Mouse (Mus musculus) layer of hippocampus, postnatal 14 days (tissue): ENCODE measurements around the gene Rtp2. TPM values are rescaled to one million over a fixed set of nuclear protein-coding genes. Genes with fewer than 3 reads are reported as not detected.

ENCODE experiments used
- DNase-seq, 2 experiments: peaks; one replicate each; pipeline ENCODE4 v3.0.0; 2021 to 2022; ENCODE audit warnings: low spot score in 2 of 2, mixed read lengths in 1 of 2
- long read RNA-seq, 2 experiments: library from polyadenylated mRNA; stranded (forward); transcript quantifications; one replicate each; pipeline ENCODE4 v2.0.0; 2021
- total RNA-seq, 2 experiments: library from RNA; stranded (reverse); gene quantifications; 2 replicates each; pipeline ENCODE4 v1.2.3; 2021

Rtp2 gene
- under 1 TPM; 0.36 to 0.65 TPM for total RNA-seq
- long read RNA-seq, experiment 1, result 0 reads
- long read RNA-seq, experiment 2, result 0 reads

- no peak for DNase-seq
Observed at GRCm38 (mm10) chr16:23932294-23932693, at the start of gene Rtp2. Rtp2 (minus strand) TSS chr16:23932394.

GRCm38 (mm10) chr16:23980991-23981720, 49.0 kb upstream of the Rtp2 start:
- DNase-seq, result no peak

GRCm38 (mm10) chr16:23980201-23980870, 48.1 kb upstream of the Rtp2 start:
- no peak for DNase-seq

- DNase-seq, result no peak
Observed at GRCm38 (mm10) chr16:23979446-23979845, 47.3 kb upstream of the Rtp2 start.

GRCm38 (mm10) chr16:23978495-23978894, 46.3 kb upstream of the Rtp2 start:
- DNase-seq, result no peak

GRCm38 (mm10) chr16:23977732-23978131, 45.5 kb upstream of the Rtp2 start:
- DNase-seq, result no peak

- DNase-seq, result no peak
Observed at GRCm38 (mm10) chr16:23976196-23976595, 44.0 kb upstream of the Rtp2 start.

- no peak for DNase-seq
Observed at GRCm38 (mm10) chr16:23973635-23974367, 41.6 kb upstream of the Rtp2 start.

GRCm38 (mm10) chr16:23972901-23973300, 40.7 kb upstream of the Rtp2 start:
- no peak for DNase-seq

GRCm38 (mm10) chr16:23972126-23972740, 40.0 kb upstream of the Rtp2 start:
- no peak for DNase-seq

GRCm38 (mm10) chr16:23969919-23970318, 37.7 kb upstream of the Rtp2 start:
- no peak for DNase-seq

- no peak for DNase-seq
Observed at GRCm38 (mm10) chr16:23968888-23969287, 36.7 kb upstream of the Rtp2 start.

- no peak for DNase-seq
Observed at GRCm38 (mm10) chr16:23967301-23967700, 35.1 kb upstream of the Rtp2 start.

- DNase-seq, result no peak
Observed at GRCm38 (mm10) chr16:23966066-23966465, 33.9 kb upstream of the Rtp2 start.

GRCm38 (mm10) chr16:23964706-23965367, 32.6 kb upstream of the Rtp2 start:
- no peak for DNase-seq

GRCm38 (mm10) chr16:23963896-23964668, 31.9 kb upstream of the Rtp2 start:
- DNase-seq, result peak in 1 of 2 experiments; percentile 62

- no peak for DNase-seq
Observed at GRCm38 (mm10) chr16:23962401-23962800, 30.2 kb upstream of the Rtp2 start.

- DNase-seq, result no peak
Observed at GRCm38 (mm10) chr16:23958938-23959337, 26.7 kb upstream of the Rtp2 start.

- no peak for DNase-seq
Observed at GRCm38 (mm10) chr16:23953959-23954260, 21.7 kb upstream of the Rtp2 start.

GRCm38 (mm10) chr16:23953189-23953958, 21.2 kb upstream of the Rtp2 start:
- peak; percentile 55 to 73 for DNase-seq
